Mouse (Mus musculus) thymus, adult 2 months (tissue): ENCODE data around the gene Rin1. TPM values are rescaled to one million over a fixed set of nuclear protein-coding genes. Genes with fewer than 3 reads are reported as not detected.

Experiments used
- DNase-seq: peaks from one replicate; pipeline ENCODE4 v3.0.0; 2021
- H3K27ac ChIP-seq: fragments of 200-500 bp; 2 replicates; pipeline ENCODE4 v1.5.1; 2012; ENCODE audit warnings: low read length, control low read depth; ENCODE audit not compliant: control insufficient read depth, insufficient read depth
- H3K27me3 ChIP-seq: fragments of 200-500 bp; 2 replicates; pipeline ENCODE4 v1.6.1; 2012; ENCODE audit warnings: mild to moderate bottlenecking, low read length, moderate library complexity, mixed read lengths; ENCODE audit not compliant: control insufficient read depth, insufficient read depth
- H3K36me3 ChIP-seq: fragments of 200-500 bp; 2 replicates; pipeline ENCODE4 v1.6.1; 2012; ENCODE audit warnings: mild to moderate bottlenecking, low read length, moderate library complexity; ENCODE audit not compliant: control insufficient read depth, insufficient read depth
- H3K4me1 ChIP-seq: fragments of 200-500 bp; replicated peaks from 2 replicates; pipeline ENCODE4 v1.6.1; 2012; ENCODE audit warnings: low read length; ENCODE audit not compliant: control insufficient read depth, insufficient read depth
- H3K4me3 ChIP-seq: fragments of 200-500 bp; 2 replicates; pipeline ENCODE4 v1.5.1; 2012; ENCODE audit warnings: mild to moderate bottlenecking, low read length, control low read depth, moderate library complexity; ENCODE audit not compliant: control insufficient read depth, insufficient read depth
- CTCF ChIP-seq: fragments of 200-500 bp; IDR thresholded peaks from 2 replicates; pipeline ENCODE4 v1.5.1; 2012; ENCODE audit warnings: mild to moderate bottlenecking, control low read depth, low read length, moderate library complexity, borderline replicate concordance; ENCODE audit not compliant: control insufficient read depth, poor library complexity, insufficient read depth; ENCODE audit errors: extremely low read depth
- POLR2A ChIP-seq: fragments of 200-500 bp; IDR thresholded peaks from 2 replicates; pipeline ENCODE4 v1.6.1; 2012; ENCODE audit warnings: mild to moderate bottlenecking, low read length, control low read depth, moderate library complexity; ENCODE audit not compliant: control insufficient read depth, poor library complexity, insufficient read depth; ENCODE audit errors: extremely low read depth
- WGBS: fragments of 180-500 bp; shearing (Covaris S2); methylation state at CpG from one replicate; pipeline ENCODE4 v1.1.7; 2018; 5-methylcytosine and 5-hydroxymethylcytosine counted together
- polyA plus RNA-seq: library from polyadenylated mRNA; depleted of rRNA; stranded (reverse); fragments of >200 nt; gene quantifications from 2 replicates; pipeline ENCODE4 v1.2.3, GENCODE M21; 2012

Gene Rin1
- polyA plus RNA-seq, 1 experiment, result 7.1 TPM

DNA sequence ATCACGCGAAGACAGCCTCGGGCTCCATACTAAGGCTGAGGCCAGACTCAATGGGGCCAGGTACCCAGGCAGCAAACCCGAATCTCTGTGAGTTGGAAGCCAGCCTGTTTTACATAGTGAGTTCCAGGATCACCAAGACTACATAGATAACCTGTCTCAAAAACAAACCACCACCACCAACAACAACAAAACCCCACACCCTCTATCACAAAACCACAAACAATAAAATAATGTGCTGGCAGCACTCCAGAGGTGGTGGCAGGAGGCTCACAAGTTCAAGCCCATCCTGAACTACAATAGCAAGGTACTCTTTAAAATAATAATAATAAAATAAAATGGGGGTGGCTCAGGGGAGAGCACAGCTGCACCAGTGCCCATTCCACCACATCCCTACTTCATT, 13.7 kb upstream of the Rin1 start:
- TF ChIP-seq POLR2A (no peak), CTCF (no peak)
- Histone ChIP-seq H3K27me3 (no peaks in the 10 kb centered on the region), H3K27ac (no peak overlapping the region), H3K36me3 (no peaks in the 10 kb centered on the region), H3K4me3 (no peak overlapping the region), H3K4me1 (peaks cover 19% of the 10 kb centered on the region)
- 89% methylated on average over 4 of the region's 4 CpGs for WGBS
- no peak for DNase-seq

DNA sequence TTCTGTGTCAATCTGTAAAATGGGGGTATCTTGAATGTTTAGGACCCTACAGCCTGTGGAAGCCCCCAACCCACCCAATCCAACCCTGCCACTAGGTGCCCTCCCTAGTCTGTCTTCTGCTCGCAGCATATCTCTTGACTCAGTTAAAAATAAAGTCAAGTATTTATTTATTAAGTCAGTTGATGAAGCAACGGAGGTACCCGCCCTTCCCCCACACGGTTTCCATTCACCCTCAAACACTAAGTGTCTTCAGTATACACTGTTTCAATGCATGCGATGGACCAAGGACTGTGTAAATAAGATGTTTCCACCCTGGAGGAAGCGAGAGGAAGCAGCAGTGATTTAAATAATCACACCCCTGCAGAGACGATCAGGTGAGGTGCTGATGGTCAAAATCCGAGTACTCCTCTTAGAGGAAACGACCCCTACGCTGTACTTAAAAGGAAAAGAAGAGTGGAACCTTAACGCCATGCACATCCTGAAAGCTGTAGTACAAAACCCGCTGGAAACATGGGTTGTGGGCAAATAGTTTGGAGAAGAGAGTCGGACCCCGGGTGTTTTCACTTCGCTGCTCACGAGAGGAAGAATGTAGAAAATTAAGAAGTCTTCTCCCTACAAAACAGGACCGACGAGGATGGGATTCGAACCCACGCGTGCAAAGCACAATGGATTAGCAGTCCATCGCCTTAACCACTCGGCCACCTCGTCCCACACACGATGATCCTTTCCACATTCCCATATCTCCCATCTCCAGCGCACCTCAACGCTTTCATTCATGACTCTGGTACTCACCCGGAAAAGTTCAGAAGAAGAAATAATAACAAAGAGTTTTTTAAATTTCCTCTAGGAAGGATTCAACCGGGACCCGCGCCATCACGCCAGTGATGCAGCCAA, 12.4 kb upstream of the Rin1 start:
- Histone ChIP-seq H3K36me3 (no peaks in the 10 kb centered on the region), H3K27me3 (no peaks in the 10 kb centered on the region), H3K4me3 (peak overlapping the region; percentile 60), H3K4me1 (peaks cover 24% of the 10 kb centered on the region), H3K27ac (no peak overlapping the region)
- DNase-seq, result peak; percentile 45
- 11% methylated on average over 32 of the region's 32 CpGs for WGBS
- no peak for TF ChIP-seq CTCF
- no peak for TF ChIP-seq POLR2A

DNA sequence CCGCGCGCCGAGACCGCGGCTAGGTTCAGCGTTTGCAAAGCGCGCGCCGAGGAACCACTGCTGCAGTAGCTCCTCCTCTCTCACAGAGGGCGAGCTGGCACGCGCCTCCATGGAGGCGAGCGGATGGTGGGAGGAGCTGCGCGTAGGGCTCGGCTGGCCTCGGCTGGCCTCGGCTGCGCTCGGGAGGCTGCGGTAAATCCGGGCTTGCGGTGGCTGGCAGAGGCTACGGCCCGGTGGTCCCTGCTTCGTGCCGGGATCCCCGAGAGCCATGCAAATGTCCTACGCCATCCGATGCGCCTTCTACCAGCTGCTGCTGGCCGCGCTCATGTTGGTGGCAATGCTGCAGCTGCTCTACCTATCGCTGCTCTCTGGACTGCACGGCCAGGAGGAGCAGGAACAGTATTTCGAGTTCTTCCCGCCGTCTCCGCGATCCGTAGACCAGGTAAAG, 11.5 kb upstream of the Rin1 start, which contains the start of the genes B4gat1 and AC124502.3:
Gene B4gat1, plus strand, starts transcription at position 118 of the 448 bp plus-strand sequence.
Gene AC124502.3, plus strand, starts transcription at position 183 of the 448 bp plus-strand sequence.
- H3K27ac ChIP-seq, result no peak within 1 kb of the TSS
- peak; percentile 89 for DNase-seq
- H3K4me3 ChIP-seq, result peak within 1 kb of the TSS; percentile 60
- peaks cover 24% of the 10 kb centered on the region for H3K4me1 ChIP-seq
- no peaks in the 10 kb centered on the region for H3K27me3 ChIP-seq
- H3K36me3 ChIP-seq, result no peaks in the 10 kb centered on the region
- WGBS, result under 1% methylated on average over 39 of the region's 44 CpGs
- TF ChIP-seq POLR2A, result peak; percentile 57; the same call in 1 of the 2 replicates
- TF ChIP-seq CTCF, result peak; percentile 68; the same call in 1 of the 2 replicates

DNA sequence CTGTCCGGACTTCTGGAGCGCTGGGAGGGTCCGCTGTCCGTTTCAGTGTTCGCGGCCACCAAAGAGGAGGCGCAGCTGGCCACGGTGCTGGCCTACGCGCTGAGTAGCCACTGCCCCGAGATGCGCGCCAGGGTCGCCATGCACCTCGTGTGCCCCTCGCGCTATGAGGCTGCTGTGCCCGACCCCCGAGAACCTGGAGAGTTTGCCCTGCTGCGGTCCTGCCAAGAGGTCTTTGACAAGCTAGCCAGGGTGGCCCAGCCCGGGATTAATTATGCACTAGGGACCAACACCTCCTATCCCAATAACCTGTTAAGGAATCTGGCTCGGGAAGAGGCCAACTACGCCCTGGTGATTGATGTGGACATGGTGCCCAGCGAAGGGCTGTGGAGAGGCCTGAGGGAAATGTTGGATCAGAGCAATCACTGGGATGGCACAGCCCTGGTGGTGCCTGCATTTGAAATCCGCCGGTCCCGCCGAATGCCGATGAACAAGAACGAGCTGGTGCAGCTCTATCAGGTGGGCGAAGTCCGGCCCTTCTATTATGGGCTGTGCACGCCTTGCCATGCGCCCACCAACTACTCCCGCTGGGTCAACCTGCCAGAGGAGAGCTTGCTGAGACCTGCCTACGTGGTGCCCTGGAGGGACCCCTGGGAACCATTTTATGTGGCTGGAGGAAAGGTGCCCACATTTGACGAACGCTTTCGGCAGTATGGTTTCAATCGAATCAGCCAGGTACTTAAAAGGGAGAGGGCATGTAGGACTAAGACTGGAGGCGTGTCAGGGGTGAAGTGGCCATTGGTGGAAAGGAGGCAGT, 10.8 kb upstream of the Rin1 start:
- WGBS, result 25% methylated on average over 41 of the region's 41 CpGs
- TF ChIP-seq CTCF, result no peak
- no peak for TF ChIP-seq POLR2A
- Histone ChIP-seq H3K27me3 (no peaks in the 10 kb centered on the region), H3K4me3 (peak overlapping the region; percentile 60), H3K27ac (no peak overlapping the region), H3K36me3 (no peaks in the 10 kb centered on the region), H3K4me1 (peaks cover 24% of the 10 kb centered on the region)
- DNase-seq, result no peak

DNA sequence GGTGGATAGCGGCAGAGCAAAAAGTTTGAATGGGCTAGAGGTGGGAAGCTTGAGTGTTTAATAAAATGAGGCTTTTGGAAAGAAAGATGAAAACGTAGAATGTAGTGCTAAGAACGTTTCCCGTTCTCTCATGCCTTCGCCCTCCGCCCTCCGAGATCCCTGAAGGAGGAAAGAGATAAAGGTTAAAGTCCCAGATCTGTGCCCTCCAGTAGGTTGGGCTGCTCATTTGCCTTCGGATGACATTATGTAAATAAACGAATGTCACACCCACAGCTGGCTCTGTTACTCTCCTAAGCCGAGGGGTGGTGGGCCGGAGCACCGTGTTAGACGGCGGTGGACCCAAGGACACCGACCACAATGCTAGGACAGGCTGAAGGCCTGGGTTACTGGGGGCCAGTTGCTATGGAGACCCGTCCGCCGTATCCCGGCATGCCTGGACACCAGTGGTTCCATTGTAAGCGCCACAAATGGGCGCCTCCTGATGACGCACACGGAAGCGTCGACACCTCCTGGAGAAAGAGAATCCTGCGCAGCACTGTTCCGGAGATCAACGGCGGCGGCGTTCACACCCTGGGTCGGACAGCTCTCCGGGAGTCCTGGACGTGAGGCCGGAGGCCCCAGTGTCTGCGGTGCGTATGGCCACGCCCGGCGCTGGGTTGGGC, 9.3 kb upstream of the Rin1 start, which contains the start of gene Brms1:
Gene Brms1, plus strand, starts transcription at position 493 of the 662 bp plus-strand sequence.
- peak; percentile 82 for DNase-seq
- peaks cover 24% of the 10 kb centered on the region for H3K4me1 ChIP-seq

More for the DNA sequence above, 9.3 kb upstream of the Rin1 start, which contains the start of gene Brms1:
- no peaks in the 10 kb centered on the region for H3K27me3 ChIP-seq
- WGBS, result 5% methylated on average over 40 of the region's 40 CpGs
- no peak within 1 kb of the TSS for H3K27ac ChIP-seq
- peak within 1 kb of the TSS; percentile 81 for H3K4me3 ChIP-seq
- TF ChIP-seq POLR2A, result peak; percentile 48; the same call in 1 of the 2 replicates
- TF ChIP-seq CTCF, result 0 out of 2 replicates have a peak, but pooled peaks have one; percentile 36
- H3K36me3 ChIP-seq, result no peaks in the 10 kb centered on the region; the same call in 1 of the 2 replicates
